Mouse (Mus musculus) mammary gland, adult 2 months (tissue): Measurements from ENCODE around the gene Pilra. TPM values are rescaled to one million over a fixed set of nuclear protein-coding genes. Genes with fewer than 3 reads are reported as not detected.

ENCODE experiments used
- polyA plus RNA-seq: library from polyadenylated mRNA; depleted of rRNA; stranded (reverse); fragments of >200 nt; gene quantifications from 2 replicates; pipeline ENCODE4 v1.2.3, GENCODE M21; 2012; ENCODE audit warnings: low replicate concordance; rRNA removed

Pilra gene
- polyA plus RNA-seq, result 3.9 and 13.9 TPM in 2 replicates

GRCm38 (mm10) chr5:137835966-137836520 is at the start of gene Pilra:
Gene Pilra (minus strand): TSS chr5:137836281.

GRCm38 (mm10) chr5:137871644-137872380 is 35.7 kb upstream of the Pilra start, which contains the start of gene Pilrb2:
Gene Pilrb2 (minus strand): TSS chr5:137871815.

GRCm38 (mm10) chr5:137857960-137858710 is 22.1 kb upstream of the Pilra start, which contains the start of gene Pilrb1:
Gene Pilrb1 (minus strand): TSS chr5:137858106.

GRCm38 (mm10) chr5:137787151-137787928 is 48.7 kb downstream of the Pilra start, which contains the start of the genes Mepce and Zcwpw1:
Gene Mepce (minus strand): TSS chr5:137787655.
Gene Zcwpw1 (plus strand): TSS chr5:137787798.

GRCm38 (mm10) chr5:137778635-137779034 is 57.4 kb downstream of the Pilra start, which contains the start of gene Ppp1r35:
Gene Ppp1r35 (plus strand): TSS chr5:137778849.

Other genes starting within 250 kb of the Pilra start
- gene Mospd3, start 235.2 kb downstream of the Pilra start, polyA plus RNA-seq, result 96.4 and 211 TPM in 2 replicates
- 195 and 196 TPM in 2 replicates for gene Pcolce, start 222.5 kb downstream of the Pilra start, polyA plus RNA-seq
- gene Fbxo24, start 207.3 kb downstream of the Pilra start, polyA plus RNA-seq, result 0.53 and 0.63 TPM in 2 replicates
- gene Lrch4, start 207.2 kb downstream of the Pilra start, polyA plus RNA-seq, result 119 and 157 TPM in 2 replicates
- gene Gm20605, start 207.1 kb downstream of the Pilra start, polyA plus RNA-seq, result 20.1 and 68.7 TPM in 2 replicates
- 193 and 262 TPM in 2 replicates for gene Sap25, start 194.9 kb downstream of the Pilra start, polyA plus RNA-seq
- gene Irs3, start 190.6 kb downstream of the Pilra start, polyA plus RNA-seq, result 34.2 and 68.9 TPM in 2 replicates
- 28.7 and 51.6 TPM in 2 replicates for gene Agfg2, start 151.6 kb downstream of the Pilra start, polyA plus RNA-seq
- gene Nyap1, start 94.7 kb downstream of the Pilra start, polyA plus RNA-seq, result 2.0 and 4.7 TPM in 2 replicates
- 106 and 238 TPM in 2 replicates for gene Tsc22d4, start 90.6 kb downstream of the Pilra start, polyA plus RNA-seq
- gene Ppp1r35, start 57.4 kb downstream of the Pilra start, polyA plus RNA-seq, result 26.9 and 69.4 TPM in 2 replicates
- gene Mepce, start 48.6 kb downstream of the Pilra start, polyA plus RNA-seq, result 33.1 and 36.6 TPM in 2 replicates
- gene Zcwpw1, start 48.5 kb downstream of the Pilra start, polyA plus RNA-seq, result 1.1 and 2.3 TPM in 2 replicates
- gene Pilrb1, start 21.8 kb upstream of the Pilra start, polyA plus RNA-seq, result 3.8 and 10.5 TPM in 2 replicates
- gene Pilrb2, start 35.5 kb upstream of the Pilra start, polyA plus RNA-seq, result 5.4 and 12.5 TPM in 2 replicates
- 0.05 and 0.10 TPM in 2 replicates for gene Cyp3a13, start 85.3 kb upstream of the Pilra start, polyA plus RNA-seq
- gene Gjc3, start 126.8 kb upstream of the Pilra start, polyA plus RNA-seq, result 0.19 and 1.3 TPM in 2 replicates
- 0.32 and 2.1 TPM in 2 replicates for gene Azgp1, start 145.2 kb upstream of the Pilra start, polyA plus RNA-seq
- gene Smok3a, start 185.0 kb upstream of the Pilra start, polyA plus RNA-seq, result not detected in 2 replicates
- gene Smok3b, start 185.1 kb upstream of the Pilra start, polyA plus RNA-seq, result not detected in 2 replicates
- not detected in 2 replicates for gene Smok3c, start 216.9 kb upstream of the Pilra start, polyA plus RNA-seq
- gene Zkscan1, start 248.8 kb upstream of the Pilra start, polyA plus RNA-seq, result 2.6 and 6.0 TPM in 2 replicates